Mouse (Mus musculus) gastrocnemius, postnatal 25 days (tissue): ENCODE data around the gene Slc2a6. TPM values are rescaled to one million over a fixed set of nuclear protein-coding genes. Genes with fewer than 3 reads are reported as not detected.
A peak's percentile ranks its signal among the peaks of the same experiment; 100 is the strongest.

Experiments used
- DNase-seq: peaks from one replicate; pipeline ENCODE4 v3.0.0; 2022
- total RNA-seq, 2 experiments: library from RNA; stranded (reverse); gene quantifications; 1 replicate in 1 of 2; 2 replicates in 1 of 2; pipeline ENCODE4 v1.2.3; 2021

Gene Slc2a6
- total RNA-seq, 2 experiments from 2014 or later = 0.10 to 0.16 TPM

GRCm38 (mm10) chr2:27036003-27036402, 8.2 kb upstream of the Slc2a6 start:
- DNase-seq = no peak

GRCm38 (mm10) chr2:27032361-27032760, 4.6 kb upstream of the Slc2a6 start:
- DNase-seq = no peak

GRCm38 (mm10) chr2:27028437-27029015, 728 bp upstream of the Slc2a6 start:
- no peak for DNase-seq

GRCm38 (mm10) chr2:27026857-27027617, 761 bp downstream of the Slc2a6 start:
- no peak for DNase-seq

GRCm38 (mm10) chr2:27026332-27026731, 1.5 kb downstream of the Slc2a6 start:
- DNase-seq = no peak

- DNase-seq = no peak
These were observed 2.3 kb downstream of the Slc2a6 start for GRCm38 (mm10) chr2:27025545-27025944.

- no peak for DNase-seq
These were observed 3.7 kb downstream of the Slc2a6 start for GRCm38 (mm10) chr2:27024136-27024535.

- no peak for DNase-seq
These were observed 5.2 kb downstream of the Slc2a6 start for GRCm38 (mm10) chr2:27022612-27023011.

- DNase-seq = no peak
These were observed 6.7 kb downstream of the Slc2a6 start for GRCm38 (mm10) chr2:27021103-27021502.

- no peak for DNase-seq
These were observed 8.3 kb downstream of the Slc2a6 start for GRCm38 (mm10) chr2:27019530-27019929.

GRCm38 (mm10) chr2:27017802-27018201, 10.0 kb downstream of the Slc2a6 start:
- peak; percentile 40 for DNase-seq

GRCm38 (mm10) chr2:27009714-27010244, 18.0 kb downstream of the Slc2a6 start, which contains the start of gene Cacfd1:
TSS of gene Cacfd1 (plus strand) at chr2:27009926.
- peak; percentile 86 for DNase-seq

GRCm38 (mm10) chr2:27007701-27008100, 20.1 kb downstream of the Slc2a6 start:
- DNase-seq = no peak

GRCm38 (mm10) chr2:27006255-27006654, 21.5 kb downstream of the Slc2a6 start:
- DNase-seq = no peak

GRCm38 (mm10) chr2:26997993-26998392, 29.8 kb downstream of the Slc2a6 start:
- DNase-seq = no peak

- DNase-seq = no peak
These were observed 30.3 kb downstream of the Slc2a6 start for GRCm38 (mm10) chr2:26997498-26997897.

- DNase-seq = no peak
These were observed 33.9 kb downstream of the Slc2a6 start for GRCm38 (mm10) chr2:26993936-26994335.

- no peak for DNase-seq
These were observed 43.2 kb downstream of the Slc2a6 start for GRCm38 (mm10) chr2:26984640-26985039.

- no peak for DNase-seq
These were observed 43.6 kb downstream of the Slc2a6 start for GRCm38 (mm10) chr2:26984179-26984578.

- no peak for DNase-seq
These were observed 47.4 kb downstream of the Slc2a6 start for GRCm38 (mm10) chr2:26980361-26980760.

- DNase-seq = no peak
These were observed 53.8 kb downstream of the Slc2a6 start for GRCm38 (mm10) chr2:26973960-26974359.

- DNase-seq = no peak
These were observed 54.7 kb downstream of the Slc2a6 start, which contains the start of gene Adamts13 for GRCm38 (mm10) chr2:26973116-26973515. TSS of gene Adamts13 (plus strand) at chr2:26973416.
